16 mouse cellular contexts compared by ENCODE assay signal in genomic region chr3:140973519-140973918, GRCm38 (mm10).
DNase-seq lines count a peak whose midpoint lies in the region; ATAC-seq and TF ChIP-seq lines count a peak whose summit lies in the region.
"Had no signal": no experiment of that assay in that cellular context is flagged by ENCODE, and none has a peak within 500 bp of the region (broad histone marks: within the 10 kb centered on the region; RNA-seq: fewer than 3 reads in every experiment).

No protein-coding gene starts in this region.

- no peaks in the 10 kb centered on the region for H3K36me3 ChIP-seq in heart, embryonic 15.5 days
- no peaks in the 10 kb centered on the region for H3K36me3 ChIP-seq in heart, embryonic 10.5 days
- H3K36me3 ChIP-seq in midbrain, postnatal 0 days (ENCODE audit: insufficient read depth, low read length), result no peaks in the 10 kb centered on the region
- H3K36me3 ChIP-seq in midbrain, embryonic 10.5 days, result no peaks in the 10 kb centered on the region
- H3K36me3 ChIP-seq: limb, embryonic 10.5 days; liver, embryonic 13.5 days had no signal

- no peak for ATAC-seq in heart, embryonic 15.5 days (replicated peaks; ENCODE audit: insufficient number of reproducible peaks, insufficient read depth, low FRiP score, low read depth)
- ATAC-seq in midbrain, postnatal 0 days (ENCODE audit: low FRiP score), result no peak
- ATAC-seq: intestine, embryonic 16.5 days had no signal

- no peak for TF ChIP-seq POLR2A in cerebellum, adult 2 months (IDR thresholded peaks at IDR 0.05; ENCODE audit: borderline replicate concordance, insufficient read depth, low read length)

- H3K9ac ChIP-seq in heart, embryonic 15.5 days, result no peak overlapping the region
- H3K9ac ChIP-seq in midbrain, postnatal 0 days (replicated peaks; ENCODE audit: low read length, poor library complexity, severe bottlenecking), result no peak overlapping the region
- H3K9ac ChIP-seq: liver, embryonic 13.5 days had no signal

- H3K4me2 ChIP-seq in heart, embryonic 15.5 days, result peak overlapping the region; percentile 26; the same call in 1 of the 2 replicates
- no peak overlapping the region for H3K4me2 ChIP-seq in midbrain, postnatal 0 days (ENCODE audit: low read depth, low read length, poor library complexity, severe bottlenecking)
- H3K4me2 ChIP-seq: liver, embryonic 13.5 days had no signal

- H3K4me1 ChIP-seq in cerebellum, adult 2 months (ENCODE audit: control insufficient read depth, insufficient read depth, low read length), result peaks cover 5% of the 10 kb centered on the region; the same call in 1 of the 2 replicates
- no peaks in the 10 kb centered on the region for H3K4me1 ChIP-seq in heart, embryonic 15.5 days (replicated peaks)
- H3K4me1 ChIP-seq in heart, embryonic 10.5 days, result no peaks in the 10 kb centered on the region
- H3K4me1 ChIP-seq in midbrain, postnatal 0 days (ENCODE audit: insufficient read depth, low read length), result no peaks in the 10 kb centered on the region
- H3K4me1 ChIP-seq in midbrain, embryonic 10.5 days, result no peaks in the 10 kb centered on the region
- H3K4me1 ChIP-seq: limb, embryonic 10.5 days; liver, embryonic 13.5 days had no signal

- peak; percentile 12 to 24 for DNase-seq in cerebellum, postnatal 10 days
- DNase-seq in cerebellum, adult 2 months, result no peak
- DNase-seq in heart, embryonic 10.5 days (ENCODE audit: low spot score), result no peak
- peak; percentile 26 for DNase-seq in midbrain, postnatal 0 days (ENCODE audit: low spot score)
- no peak for DNase-seq in midbrain, embryonic 10.5 days (ENCODE audit: low spot score)
- peak; percentile 1 for DNase-seq in retina, postnatal 7 days (ENCODE audit: low read depth, low spot score)
- no peak for DNase-seq in lung, postnatal 36 days
- DNase-seq: cerebellum, adult 11-12 months; heart, postnatal 4 days; liver, embryonic 13.5 days; lung, postnatal 14 days; right cerebral cortex, postnatal 14 days had no signal

- H3K4me3 ChIP-seq in cerebellum, adult 2 months (replicated peaks; ENCODE audit: insufficient read depth, low read depth, low read length), result no peak overlapping the region
- no peak overlapping the region for H3K4me3 ChIP-seq in heart, embryonic 15.5 days
- no peak overlapping the region for H3K4me3 ChIP-seq in heart, embryonic 10.5 days
- H3K4me3 ChIP-seq in midbrain, postnatal 0 days (ENCODE audit: low read depth, low read length), result no peak overlapping the region
- H3K4me3 ChIP-seq in midbrain, embryonic 10.5 days, result no peak overlapping the region
- H3K4me3 ChIP-seq: layer of hippocampus, adult 2 months; limb, embryonic 10.5 days; liver, embryonic 13.5 days had no signal

- H3K27me3 ChIP-seq in cerebellum, adult 2 months (ENCODE audit: control insufficient read depth, insufficient read depth, low read length), result no peaks in the 10 kb centered on the region
- no peaks in the 10 kb centered on the region for H3K27me3 ChIP-seq in heart, embryonic 15.5 days
- H3K27me3 ChIP-seq in heart, embryonic 10.5 days (ENCODE audit: insufficient read depth, poor library complexity, severe bottlenecking), result no peaks in the 10 kb centered on the region
- no peaks in the 10 kb centered on the region for H3K27me3 ChIP-seq in midbrain, postnatal 0 days (ENCODE audit: insufficient read depth, low read length)
- H3K27me3 ChIP-seq in midbrain, embryonic 10.5 days (ENCODE audit: low read depth, poor library complexity, severe bottlenecking), result no peaks in the 10 kb centered on the region
- H3K27me3 ChIP-seq: liver, embryonic 13.5 days had no signal

- TF ChIP-seq CTCF in cerebellum, adult 2 months (IDR thresholded peaks at IDR 0.05; ENCODE audit: borderline replicate concordance, insufficient read depth, low read depth, low read length), result no peak
- TF ChIP-seq CTCF in midbrain, postnatal 0 days (IDR thresholded peaks at IDR 0.05), result no peak

- WGBS in cerebellum, adult 2 months, result 40% methylated on average over 6 of the region's 6 CpGs
- WGBS in heart, embryonic 15.5 days, result 35% methylated on average over 6 of the region's 6 CpGs
- WGBS in heart, embryonic 10.5 days, result 34% methylated on average over 6 of the region's 6 CpGs
- whole genome bisulfite sequencing in midbrain, postnatal 0 days, result 53% methylated on average over 6 of the region's 6 CpGs
- 67% methylated on average over 6 of the region's 6 CpGs for WGBS in midbrain, embryonic 10.5 days

- no peaks in the 10 kb centered on the region for H3K9me3 ChIP-seq in heart, embryonic 15.5 days (replicated peaks)
- H3K9me3 ChIP-seq in heart, embryonic 10.5 days, result no peaks in the 10 kb centered on the region
- H3K9me3 ChIP-seq in midbrain, postnatal 0 days (ENCODE audit: low read length), result no peaks in the 10 kb centered on the region
- H3K9me3 ChIP-seq in midbrain, embryonic 10.5 days (replicated peaks), result no peaks in the 10 kb centered on the region
- H3K9me3 ChIP-seq: limb, embryonic 10.5 days; liver, embryonic 13.5 days had no signal

- H3K27ac ChIP-seq in cerebellum, adult 2 months (ENCODE audit: insufficient read depth, low read length), result no peak overlapping the region
- H3K27ac ChIP-seq in heart, embryonic 15.5 days, result no peak overlapping the region
- no peak overlapping the region for H3K27ac ChIP-seq in heart, embryonic 10.5 days
- no peak overlapping the region for H3K27ac ChIP-seq in midbrain, postnatal 0 days (ENCODE audit: low read depth, low read length)
- no peak overlapping the region for H3K27ac ChIP-seq in midbrain, embryonic 10.5 days (replicated peaks)
- H3K27ac ChIP-seq: layer of hippocampus, adult 2 months; limb, embryonic 10.5 days; liver, embryonic 13.5 days had no signal

Comparison
In these comparisons a context has a peak if more than half of its experiments do, and no peak if none do; other contexts are left out.
1. DNase-seq: peak in cerebellum, postnatal 10 days (2 of 2), midbrain, postnatal 0 days (single experiment) and retina, postnatal 7 days (single experiment); none in cerebellum, adult 2 months (0 of 2), heart, embryonic 10.5 days (single experiment), midbrain, embryonic 10.5 days (single experiment) and lung, postnatal 36 days (single experiment).